Mouse (Mus musculus) stomach, postnatal 0 days (tissue): ENCODE measurements around the gene Mrps17. TPM values are rescaled to one million over a fixed set of nuclear protein-coding genes. Genes with fewer than 3 reads are reported as not detected.

Source experiments
- ATAC-seq: fragments of 200-750 bp; cut with Nextera tagmentation; 2 replicates; pipeline ENCODE4 v1.8.0; 2017; ENCODE audit not compliant: low FRiP score, low TSS enrichment
- DNase-seq: peaks from one replicate; pipeline ENCODE4 v3.0.0-alpha.2; 2016; ENCODE audit warnings: low spot score
- H3K27ac ChIP-seq: fragments of 300-500 bp; sonication (generic); replicated peaks from 2 replicates; pipeline ENCODE4 v1.5.1; 2014; ENCODE audit warnings: mild to moderate bottlenecking, control low read depth
- H3K27me3 ChIP-seq: fragments of 300-500 bp; sonication (generic); 2 replicates; pipeline ENCODE4 v1.6.1; 2014; ENCODE audit warnings: low read length; ENCODE audit not compliant: control insufficient read depth, insufficient read depth
- H3K36me3 ChIP-seq: fragments of 300-500 bp; sonication (generic); 2 replicates; pipeline ENCODE4 v1.6.1; 2014; ENCODE audit warnings: low read length, mixed read lengths; ENCODE audit not compliant: control insufficient read depth, insufficient read depth
- H3K4me1 ChIP-seq: fragments of 300-500 bp; sonication (generic); replicated peaks from 2 replicates; pipeline ENCODE4 v1.6.1; 2014; ENCODE audit warnings: antibody characterized with exemption; ENCODE audit not compliant: control insufficient read depth, insufficient read depth
- H3K4me2 ChIP-seq: fragments of 300-500 bp; sonication (generic); replicated peaks from 2 replicates; pipeline ENCODE4 v1.6.1; 2014; ENCODE audit warnings: low read depth, mild to moderate bottlenecking, control low read depth, moderate library complexity
- H3K4me3 ChIP-seq: fragments of 300-500 bp; sonication (generic); 2 replicates; pipeline ENCODE4 v1.5.1; 2014; ENCODE audit warnings: low read depth, low read length, control low read depth
- H3K9ac ChIP-seq: fragments of 300-500 bp; sonication (generic); 2 replicates; pipeline ENCODE4 v1.6.1; 2014; ENCODE audit warnings: mild to moderate bottlenecking, low read length, control low read depth, mixed read lengths
- H3K9me3 ChIP-seq: fragments of 300-500 bp; sonication (generic); 2 replicates; pipeline ENCODE4 v1.6.1; 2016; ENCODE audit warnings: low read length; ENCODE audit not compliant: control insufficient read depth
- CTCF ChIP-seq: IDR thresholded peaks from 2 replicates; pipeline ENCODE4 v1.5.1; 2016; ENCODE audit warnings: antibody characterized with exemption, low read depth, mild to moderate bottlenecking, moderate library complexity
- EP300 ChIP-seq: optimal IDR thresholded peaks from 2 replicates; pipeline ENCODE3; 2016; ENCODE audit warnings: antibody characterized with exemption
- WGBS: fragments of 180-500 bp; shearing (Covaris S2); extraction: QIAGEN DNeasy Blood & Tissue Kit; methylation state at CpG from one replicate; pipeline ENCODE4 v1.1.7; 2014; 5-methylcytosine and 5-hydroxymethylcytosine counted together
- polyA plus RNA-seq: library from polyadenylated mRNA; unstranded; fragments of >200 nt; fragmentation: Nextera tagmentation; extraction: Ambion mirVana; gene quantifications from 2 replicates; pipeline ENCODE4 v1.2.1, GENCODE M21; 2015

The Mrps17 gene
- polyA plus RNA-seq, 1 experiment from 2014 or later, result 140 TPM

GRCm38 (mm10) chr5:129717016-129717415, 1.7 kb downstream of the Mrps17 start:
- Histone ChIP-seq H3K4me2 (no peak overlapping the region), H3K36me3 (peaks cover 14% of the 10 kb centered on the region; the same call in 1 of the 2 replicates), H3K27ac (no peak overlapping the region), H3K27me3 (no peaks in the 10 kb centered on the region), H3K4me3 (no peak overlapping the region), H3K9me3 (no peaks in the 10 kb centered on the region), H3K9ac (no peak overlapping the region), H3K4me1 (no peaks in the 10 kb centered on the region)
- DNase-seq (no peak), ATAC-seq (no peak)
- 74% methylated on average over 9 of the region's 9 CpGs for WGBS
- peak; percentile 37 for TF ChIP-seq CTCF
- TF ChIP-seq EP300, result no peak

- H3K36me3 ChIP-seq, result peaks cover 14% of the 10 kb centered on the region; the same call in 1 of the 2 replicates
- H3K4me2 ChIP-seq, result no peak overlapping the region
- no peaks in the 10 kb centered on the region for H3K4me1 ChIP-seq
- H3K9ac ChIP-seq, result no peak overlapping the region
- ATAC-seq (no peak), DNase-seq (no peak)
- H3K9me3 ChIP-seq, result no peaks in the 10 kb centered on the region
- no peaks in the 10 kb centered on the region for H3K27me3 ChIP-seq
- H3K27ac ChIP-seq, result no peak overlapping the region
- TF ChIP-seq EP300 (no peak), CTCF (peak; percentile 34; the same call in 1 of the 2 replicates)
- 86% methylated on average over 3 of the region's 3 CpGs for WGBS
- H3K4me3 ChIP-seq, result no peak overlapping the region
These were observed 4.9 kb downstream of the Mrps17 start for GRCm38 (mm10) chr5:129720176-129720575.

- peak overlapping the region; percentile 86 for H3K4me3 ChIP-seq
- 40% methylated on average over 4 of the region's 4 CpGs for WGBS
- no peaks in the 10 kb centered on the region for H3K4me1 ChIP-seq
- ATAC-seq (no peak; the same call in 1 of the 2 replicates), DNase-seq (no peak)
- H3K27ac ChIP-seq, result peak overlapping the region; percentile 99
- H3K27me3 ChIP-seq, result no peaks in the 10 kb centered on the region
- TF ChIP-seq EP300 (no peak), CTCF (no peak)
- H3K9ac ChIP-seq, result peak overlapping the region; percentile 97
- no peaks in the 10 kb centered on the region for H3K9me3 ChIP-seq
- H3K36me3 ChIP-seq, result no peaks in the 10 kb centered on the region
- peak overlapping the region; percentile 63 for H3K4me2 ChIP-seq
These were observed 9.0 kb downstream of the Mrps17 start for GRCm38 (mm10) chr5:129724268-129724667.

- under 1% methylated on average over 86 of the region's 93 CpGs for WGBS
These were observed 9.8 kb downstream of the Mrps17 start, which contains the start of gene Nipsnap2 for GRCm38 (mm10) chr5:129724834-129725773. Nipsnap2 (plus strand) TSS chr5:129725063.

GRCm38 (mm10) chr5:129725774-129726392, 10.6 kb downstream of the Mrps17 start:
- Histone ChIP-seq H3K9me3 (no peaks in the 10 kb centered on the region), H3K36me3 (no peaks in the 10 kb centered on the region), H3K4me2 (peak overlapping the region; percentile 63), H3K4me1 (peaks cover 5% of the 10 kb centered on the region; the same call in 1 of the 2 replicates), H3K4me3 (peak overlapping the region; percentile 86), H3K9ac (peak overlapping the region; percentile 97), H3K27me3 (no peaks in the 10 kb centered on the region), H3K27ac (peak overlapping the region; percentile 99)
- TF ChIP-seq EP300 (no peak), CTCF (no peak)
- DNase-seq (no peak), ATAC-seq (no peak)
- WGBS, result 23% methylated on average over 7 of the region's 7 CpGs

More at GRCm38 (mm10) chr5:129724834-129725773, 9.8 kb downstream of the Mrps17 start, which contains the start of gene Nipsnap2:
- Histone ChIP-seq H3K27ac (peak within 1 kb of the TSS; percentile 99), H3K9me3 (no peaks in the 10 kb centered on the region), H3K36me3 (no peaks in the 10 kb centered on the region), H3K4me1 (peaks cover 4% of the 10 kb centered on the region; the same call in 1 of the 2 replicates), H3K27me3 (no peaks in the 10 kb centered on the region), H3K9ac (peak within 1 kb of the TSS; percentile 97), H3K4me3 (peak within 1 kb of the TSS; percentile 86), H3K4me2 (peak within 1 kb of the TSS; percentile 63)
- ATAC-seq, result peak; percentile 95
- DNase-seq, result peak; percentile 92
- TF ChIP-seq EP300, result no peak
- TF ChIP-seq CTCF, result peak; percentile 98
